Mouse (Mus musculus): ENCODE measurements at regions not wholly inside any gene's neighbourhood (a gene's known extent, or its start where the extent isn't known, plus 50 kb on each side); places are given as distances from the start of the nearest gene placed in this dataset.
A peak's percentile ranks its signal among the peaks of the same experiment; 100 is the strongest.
"Not testable (repeated sequence)": the region's sequence is repeated elsewhere in the genome, so short reads cannot be mapped to it uniquely, and the experiment has no call there.

- Histone ChIP-seq H3K9ac (no peak overlapping the region), H3K4me3 (no peak overlapping the region), H3K4me1 (peaks cover 4% of the 10 kb centered on the region; the same call in 1 of the 2 replicates), H3K9me3 (replicated peaks) (no peaks in the 10 kb centered on the region), H3K27ac (no peak overlapping the region), H3K36me3 (no peaks in the 10 kb centered on the region), H3K27me3 (no peaks in the 10 kb centered on the region), H3K4me2 (replicated peaks) (no peak overlapping the region)
- peak; percentile 61; the same call in 1 of the 2 replicates for ATAC-seq (ENCODE audit: low FRiP score)
These were observed 628.0 kb downstream of the Cdh9 start for GRCm38 (mm10) chr15:17356586-17356985.

- Histone ChIP-seq H3K4me2 (replicated peaks) (no peak overlapping the region), H3K9ac (no peak overlapping the region), H3K36me3 (no peaks in the 10 kb centered on the region), H3K4me1 (peaks cover 4% of the 10 kb centered on the region; the same call in 1 of the 2 replicates), H3K4me3 (no peak overlapping the region), H3K9me3 (replicated peaks) (no peaks in the 10 kb centered on the region), H3K27ac (no peak overlapping the region), H3K27me3 (no peaks in the 10 kb centered on the region)
- 43% methylated on average over 2 of the region's 2 CpGs for WGBS
- peak; percentile 86 for ATAC-seq (ENCODE audit: low FRiP score)
These were observed 628.7 kb downstream of the Cdh9 start for GRCm38 (mm10) chr15:17357083-17357774.

DNA sequence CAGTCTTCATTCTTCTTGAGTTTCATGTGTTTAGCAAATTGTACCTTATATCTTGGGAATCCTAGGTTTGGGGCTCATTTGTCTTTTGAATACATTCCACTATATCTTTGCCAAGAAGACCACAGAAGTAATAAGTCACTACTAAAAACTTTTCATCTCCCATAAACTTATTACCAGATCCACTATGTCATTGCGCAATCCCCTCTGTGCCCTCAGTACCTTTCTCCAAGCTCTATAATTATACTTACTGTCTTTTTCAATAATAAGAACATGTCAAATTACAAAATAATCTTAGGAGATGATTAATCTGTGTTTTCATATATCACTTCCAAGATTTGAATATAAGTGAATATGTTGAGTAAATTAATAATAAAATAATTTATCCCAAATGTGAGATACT is 676.1 kb downstream of the Cdh9 start:
- H3K27me3 ChIP-seq, result no peaks in the 10 kb centered on the region

DNA sequence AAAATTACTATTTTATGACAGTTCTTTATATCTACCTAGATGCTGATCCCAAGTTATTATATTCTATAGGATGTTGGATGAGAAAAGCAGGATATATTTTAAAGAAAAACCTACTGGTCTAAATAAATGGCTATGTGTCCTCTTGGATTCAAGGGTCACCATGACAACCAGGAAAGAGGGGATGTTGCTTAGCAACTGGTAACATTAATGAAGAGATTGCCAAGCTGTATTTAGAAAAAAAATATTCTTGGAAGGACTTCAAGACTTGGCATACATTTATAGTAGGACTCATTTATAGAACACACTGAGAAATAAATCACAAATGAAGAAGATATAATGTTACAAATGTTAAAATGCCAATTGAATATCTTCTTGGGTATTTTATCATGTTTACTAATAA is 699.2 kb downstream of the Cdh9 start:
- Histone ChIP-seq H3K27me3 (no peaks in the 10 kb centered on the region), H3K4me2 (replicated peaks) (no peak overlapping the region), H3K9me3 (replicated peaks) (no peaks in the 10 kb centered on the region), H3K4me3 (no peak overlapping the region), H3K27ac (no peak overlapping the region), H3K36me3 (no peaks in the 10 kb centered on the region), H3K4me1 (no peaks in the 10 kb centered on the region), H3K9ac (no peak overlapping the region)
- no peak for ATAC-seq (ENCODE audit: low FRiP score)

More for the DNA sequence above, 676.1 kb downstream of the Cdh9 start:
- Histone ChIP-seq H3K27ac (no peak overlapping the region), H3K9me3 (replicated peaks) (no peaks in the 10 kb centered on the region), H3K4me3 (no peak overlapping the region), H3K4me1 (no peaks in the 10 kb centered on the region), H3K4me2 (replicated peaks) (no peak overlapping the region), H3K9ac (no peak overlapping the region), H3K36me3 (no peaks in the 10 kb centered on the region)
- 98% methylated on average over 1 of the region's 1 CpGs for WGBS
- ATAC-seq (ENCODE audit: low FRiP score), result no peak

GRCm38 (mm10) chr15:17431823-17432222 is 703.3 kb downstream of the Cdh9 start:
- H3K27me3 ChIP-seq, result no peaks in the 10 kb centered on the region
- no peak overlapping the region for H3K4me2 ChIP-seq (replicated peaks)
- 73% methylated on average over 4 of the region's 4 CpGs for WGBS
- H3K9me3 ChIP-seq (replicated peaks), result no peaks in the 10 kb centered on the region
- no peak overlapping the region for H3K27ac ChIP-seq
- 0 out of 2 replicates have a peak, but pooled peaks have one; percentile 54 for ATAC-seq (ENCODE audit: low FRiP score)
- H3K4me3 ChIP-seq, result no peak overlapping the region
- no peaks in the 10 kb centered on the region for H3K4me1 ChIP-seq
- H3K36me3 ChIP-seq, result no peaks in the 10 kb centered on the region
- H3K9ac ChIP-seq, result no peak overlapping the region

DNA sequence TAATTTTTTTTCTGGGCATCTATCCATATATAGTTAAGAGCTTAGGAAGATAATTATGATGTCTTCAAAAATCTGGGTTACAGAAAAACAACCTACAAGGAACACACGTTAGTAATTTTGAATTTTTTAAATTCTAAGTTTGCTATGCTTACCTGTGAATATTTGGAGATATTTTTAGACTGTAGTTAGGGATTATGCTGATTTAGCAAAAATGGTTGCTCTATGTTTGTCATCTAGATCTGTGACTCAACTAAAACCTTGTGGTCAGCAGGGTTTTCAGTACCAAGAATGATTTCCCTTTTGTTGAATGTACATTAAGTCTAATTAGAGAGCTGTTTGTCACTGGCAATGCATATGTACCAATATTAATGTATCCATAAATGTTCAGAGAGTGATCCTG is 707.3 kb downstream of the Cdh9 start:
- no peaks in the 10 kb centered on the region for H3K4me1 ChIP-seq
- H3K9me3 ChIP-seq (replicated peaks), result no peaks in the 10 kb centered on the region
- H3K27ac ChIP-seq, result no peak overlapping the region
- WGBS, result 86% methylated on average over 1 of the region's 1 CpGs
- ATAC-seq (ENCODE audit: low FRiP score), result no peak
- H3K4me3 ChIP-seq, result no peak overlapping the region
- no peak overlapping the region for H3K9ac ChIP-seq
- no peaks in the 10 kb centered on the region for H3K27me3 ChIP-seq
- H3K36me3 ChIP-seq, result no peaks in the 10 kb centered on the region
- no peak overlapping the region for H3K4me2 ChIP-seq (replicated peaks)

- WGBS, result 87% methylated on average over 4 of the region's 4 CpGs
- no peak for ATAC-seq (ENCODE audit: low FRiP score)
These were observed 719.7 kb downstream of the Cdh9 start for GRCm38 (mm10) chr15:17448218-17448617.

GRCm38 (mm10) chr15:17449736-17450135 is 721.2 kb downstream of the Cdh9 start:
- not testable (repeated sequence) for H3K9ac ChIP-seq; ATAC-seq (ENCODE audit: low FRiP score)
- 92% methylated on average over 3 of the region's 3 CpGs for WGBS

More at GRCm38 (mm10) chr15:17448218-17448617, 719.7 kb downstream of the Cdh9 start:
- no peaks in the 10 kb centered on the region for H3K4me1 ChIP-seq
- H3K9ac ChIP-seq, result no peak overlapping the region
- no peak overlapping the region for H3K27ac ChIP-seq
- H3K9me3 ChIP-seq (replicated peaks), result no peaks in the 10 kb centered on the region
- no peaks in the 10 kb centered on the region for H3K36me3 ChIP-seq
- no peak overlapping the region for H3K4me3 ChIP-seq
- H3K4me2 ChIP-seq (replicated peaks), result no peak overlapping the region
- H3K27me3 ChIP-seq, result no peaks in the 10 kb centered on the region

DNA sequence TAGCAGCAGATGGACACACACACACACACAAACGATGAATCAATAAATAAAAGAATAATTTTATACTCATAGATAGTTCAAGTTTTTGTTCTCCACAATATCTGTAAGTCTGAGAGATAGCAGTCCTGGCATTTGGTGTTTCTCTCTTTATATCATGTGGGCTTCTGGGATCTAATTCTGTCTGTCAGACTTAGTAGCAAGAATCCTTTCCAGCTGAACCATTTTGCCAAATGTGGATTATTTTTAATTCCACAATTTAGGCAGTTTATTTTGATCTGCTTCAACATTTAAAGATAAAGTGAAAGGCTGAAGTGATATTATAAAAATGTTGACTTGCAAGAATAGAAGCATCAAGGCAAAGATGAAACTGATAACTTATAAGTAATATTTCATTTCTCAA is 738.5 kb downstream of the Cdh9 start:
- no peak for ATAC-seq (ENCODE audit: low FRiP score)

More at GRCm38 (mm10) chr15:17449736-17450135, 721.2 kb downstream of the Cdh9 start:
- H3K4me1 ChIP-seq; H3K27ac ChIP-seq; H3K36me3 ChIP-seq; H3K4me3 ChIP-seq; H3K9me3 ChIP-seq (replicated peaks); H3K4me2 ChIP-seq (replicated peaks); H3K27me3 ChIP-seq: not testable (repeated sequence)

DNA sequence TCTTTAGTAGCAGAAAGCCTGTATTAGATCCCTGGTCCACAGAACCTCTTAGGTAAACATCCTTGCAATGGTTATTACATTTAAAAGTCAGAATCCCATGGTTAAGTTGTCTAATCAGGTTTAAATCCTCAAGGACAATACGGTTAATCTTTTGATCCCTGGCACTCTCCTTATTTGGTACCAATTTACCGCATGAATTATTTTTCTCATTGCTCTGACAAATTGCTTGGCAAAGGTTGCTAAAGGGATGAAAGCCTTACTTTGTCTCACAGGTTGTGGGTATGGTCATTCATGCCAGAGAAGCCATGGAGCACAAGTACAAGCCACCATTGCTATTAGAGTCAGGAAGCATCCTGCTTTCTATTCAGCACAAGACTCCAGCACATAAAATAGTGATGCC is 765.0 kb downstream of the Cdh9 start:
- ATAC-seq (ENCODE audit: low FRiP score), result no peak
- H3K9me3 ChIP-seq (replicated peaks), result no peaks in the 10 kb centered on the region
- H3K9ac ChIP-seq, result no peak overlapping the region
- WGBS, result 79% methylated on average over 2 of the region's 2 CpGs
- no peak overlapping the region for H3K27ac ChIP-seq
- no peak overlapping the region for H3K4me3 ChIP-seq
- H3K4me1 ChIP-seq, result no peaks in the 10 kb centered on the region
- H3K4me2 ChIP-seq (replicated peaks), result no peak overlapping the region
- H3K27me3 ChIP-seq, result no peaks in the 10 kb centered on the region
- H3K36me3 ChIP-seq, result no peaks in the 10 kb centered on the region

More for the DNA sequence above, 738.5 kb downstream of the Cdh9 start:
- no peaks in the 10 kb centered on the region for H3K9me3 ChIP-seq (replicated peaks)
- H3K27ac ChIP-seq, result no peak overlapping the region
- no peak overlapping the region for H3K9ac ChIP-seq
- H3K4me2 ChIP-seq (replicated peaks), result no peak overlapping the region
- no peaks in the 10 kb centered on the region for H3K36me3 ChIP-seq
- 90% methylated on average over 1 of the region's 1 CpGs for WGBS
- H3K4me3 ChIP-seq, result no peak overlapping the region
- no peaks in the 10 kb centered on the region for H3K4me1 ChIP-seq
- H3K27me3 ChIP-seq, result no peaks in the 10 kb centered on the region
